Mouse (Mus musculus): ENCODE results near the gene Rnaseh2a. TPM values are rescaled to one million over a fixed set of nuclear protein-coding genes. Genes with fewer than 3 reads are reported as not detected.

Gene Rnaseh2a
- total and polyA plus RNA-seq, 2 experiments from 2014 or later = 42.7 to 52.2 TPM

DNA sequence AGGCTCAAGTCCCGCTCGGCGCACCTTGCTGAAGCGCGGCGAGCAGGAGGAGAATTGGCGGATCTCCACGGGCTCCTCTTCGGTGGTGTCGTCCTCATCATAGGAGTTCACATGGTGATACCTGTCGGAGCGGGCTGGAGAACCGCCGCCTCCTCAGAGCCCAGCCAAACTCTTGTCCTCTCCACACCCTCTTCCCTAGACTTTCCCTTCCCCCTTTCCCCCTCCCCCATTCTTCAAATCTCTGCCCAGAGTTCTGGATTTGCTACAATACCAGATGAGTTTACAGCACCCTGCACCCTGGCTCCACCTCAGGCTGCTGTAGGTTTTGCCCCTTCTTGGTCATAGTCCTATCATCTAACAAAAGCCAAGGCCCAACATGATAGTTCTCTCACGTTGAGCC, 50.9 kb downstream of the Rnaseh2a start:
- Histone ChIP-seq H3K9me3 (ENCODE audit: low read length) (no peaks in the 10 kb centered on the region), H3K9ac (no peak overlapping the region), H3K36me3 (ENCODE audit: insufficient read depth) (peaks cover 88% of the 10 kb centered on the region), H3K4me1 (ENCODE audit: insufficient read depth) (no peaks in the 10 kb centered on the region), H3K27me3 (ENCODE audit: insufficient read depth, low read length) (peaks cover 4% of the 10 kb centered on the region; the same call in 1 of the 2 replicates), H3K4me3 (ENCODE audit: low read depth, low read length) (no peak overlapping the region), H3K27ac (ENCODE audit: low read depth, low read length) (no peak overlapping the region), H3K4me2 (ENCODE audit: low read depth) (no peak overlapping the region)
- DNase-seq (no peak), ATAC-seq (no peak)
- WGBS = 95% methylated on average over 15 of the region's 15 CpGs
- TF ChIP-seq CTCF (IDR thresholded peaks at IDR 0.05; ENCODE audit: low read depth) = no peak

- Histone ChIP-seq H3K9me3 (ENCODE audit: low read length) (no peaks in the 10 kb centered on the region), H3K4me3 (ENCODE audit: low read depth, low read length) (no peak overlapping the region), H3K4me1 (ENCODE audit: insufficient read depth) (no peaks in the 10 kb centered on the region), H3K27me3 (ENCODE audit: insufficient read depth, low read length) (peaks cover 4% of the 10 kb centered on the region; the same call in 1 of the 2 replicates), H3K36me3 (ENCODE audit: insufficient read depth) (peaks cover 89% of the 10 kb centered on the region), H3K4me2 (ENCODE audit: low read depth) (no peak overlapping the region), H3K9ac (no peak overlapping the region), H3K27ac (ENCODE audit: low read depth, low read length) (no peak overlapping the region)
- ATAC-seq (no peak), DNase-seq (no peak)
- TF ChIP-seq CTCF (IDR thresholded peaks at IDR 0.05; ENCODE audit: low read depth) = no peak
- WGBS = 47% methylated on average over 20 of the region's 20 CpGs
These were observed 51.8 kb downstream of the Rnaseh2a start for GRCm38 (mm10) chr8:84917781-84918180.

GRCm38 (mm10) chr8:84915269-84915668, 54.3 kb downstream of the Rnaseh2a start:
- H3K4me2 ChIP-seq (ENCODE audit: low read depth) = no peak overlapping the region
- H3K27ac ChIP-seq (ENCODE audit: low read depth, low read length) = no peak overlapping the region
- peaks cover 86% of the 10 kb centered on the region for H3K36me3 ChIP-seq (ENCODE audit: insufficient read depth)
- no peak overlapping the region for H3K9ac ChIP-seq
- no peak overlapping the region for H3K4me3 ChIP-seq (ENCODE audit: low read depth, low read length)
- peaks cover 4% of the 10 kb centered on the region; the same call in 1 of the 2 replicates for H3K27me3 ChIP-seq (ENCODE audit: insufficient read depth, low read length)
- no peak for TF ChIP-seq CTCF (IDR thresholded peaks at IDR 0.05; ENCODE audit: low read depth)
- H3K4me1 ChIP-seq (ENCODE audit: insufficient read depth) = no peaks in the 10 kb centered on the region
- H3K9me3 ChIP-seq (ENCODE audit: low read length) = no peaks in the 10 kb centered on the region
- WGBS = 88% methylated on average over 8 of the region's 8 CpGs
- DNase-seq = no peak
- ATAC-seq = no peak

- no peaks in the 10 kb centered on the region for H3K9me3 ChIP-seq (ENCODE audit: low read length)
- WGBS = 34% methylated on average over 4 of the region's 4 CpGs
- peaks cover 4% of the 10 kb centered on the region for H3K27me3 ChIP-seq (ENCODE audit: insufficient read depth, low read length)
- no peak overlapping the region for H3K9ac ChIP-seq
- peak; percentile 63 for TF ChIP-seq CTCF (IDR thresholded peaks at IDR 0.05; ENCODE audit: low read depth)
- H3K27ac ChIP-seq (ENCODE audit: low read depth, low read length) = no peak overlapping the region
- H3K4me2 ChIP-seq (ENCODE audit: low read depth) = no peak overlapping the region
- DNase-seq (peak; percentile 73), ATAC-seq (peak; percentile 56; the same call in 1 of the 2 replicates)
- no peak overlapping the region for H3K4me3 ChIP-seq (ENCODE audit: low read depth, low read length)
- peaks cover 78% of the 10 kb centered on the region for H3K36me3 ChIP-seq (ENCODE audit: insufficient read depth)
- H3K4me1 ChIP-seq (ENCODE audit: insufficient read depth) = no peaks in the 10 kb centered on the region
These were observed 55.6 kb downstream of the Rnaseh2a start for GRCm38 (mm10) chr8:84913960-84914359.

DNA sequence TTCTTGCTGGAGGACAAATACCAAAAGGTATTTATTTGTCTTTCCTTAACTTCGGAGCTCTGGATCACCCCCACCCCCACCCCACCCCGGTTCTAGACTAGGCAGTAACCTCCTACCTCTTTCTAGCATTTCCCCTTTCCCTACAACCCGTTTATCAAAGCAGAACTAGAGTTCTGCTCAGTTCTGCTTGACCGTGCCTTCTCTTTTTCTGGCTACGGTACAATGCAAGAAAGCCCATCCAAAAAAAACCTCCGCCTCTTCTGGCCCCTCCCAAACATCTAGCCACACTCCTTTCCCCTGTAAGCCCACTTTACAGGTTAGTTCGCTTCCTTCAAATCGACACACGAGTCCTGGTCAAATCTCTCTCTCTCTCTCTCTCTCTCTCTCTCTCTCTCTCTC, 56.1 kb downstream of the Rnaseh2a start:
- H3K27me3 ChIP-seq (ENCODE audit: insufficient read depth, low read length) = peaks cover 4% of the 10 kb centered on the region
- H3K27ac ChIP-seq (ENCODE audit: low read depth, low read length) = no peak overlapping the region
- no peaks in the 10 kb centered on the region for H3K9me3 ChIP-seq (ENCODE audit: low read length)
- peaks cover 73% of the 10 kb centered on the region for H3K36me3 ChIP-seq (ENCODE audit: insufficient read depth)
- no peak overlapping the region for H3K9ac ChIP-seq
- H3K4me1 ChIP-seq (ENCODE audit: insufficient read depth) = no peaks in the 10 kb centered on the region
- DNase-seq (no peak), ATAC-seq (no peak)
- no peak for TF ChIP-seq CTCF (IDR thresholded peaks at IDR 0.05; ENCODE audit: low read depth)
- peak overlapping the region; percentile 5; the same call in 1 of the 2 replicates for H3K4me3 ChIP-seq (ENCODE audit: low read depth, low read length)
- H3K4me2 ChIP-seq (ENCODE audit: low read depth) = peak overlapping the region; percentile 34
- WGBS = 16% methylated on average over 9 of the region's 9 CpGs

- TF ChIP-seq CTCF (IDR thresholded peaks at IDR 0.05; ENCODE audit: low read depth) = no peak
- H3K27me3 ChIP-seq (ENCODE audit: insufficient read depth, low read length) = peaks cover 4% of the 10 kb centered on the region
These were observed 56.6 kb downstream of the Rnaseh2a start for GRCm38 (mm10) chr8:84912895-84913501.

DNA sequence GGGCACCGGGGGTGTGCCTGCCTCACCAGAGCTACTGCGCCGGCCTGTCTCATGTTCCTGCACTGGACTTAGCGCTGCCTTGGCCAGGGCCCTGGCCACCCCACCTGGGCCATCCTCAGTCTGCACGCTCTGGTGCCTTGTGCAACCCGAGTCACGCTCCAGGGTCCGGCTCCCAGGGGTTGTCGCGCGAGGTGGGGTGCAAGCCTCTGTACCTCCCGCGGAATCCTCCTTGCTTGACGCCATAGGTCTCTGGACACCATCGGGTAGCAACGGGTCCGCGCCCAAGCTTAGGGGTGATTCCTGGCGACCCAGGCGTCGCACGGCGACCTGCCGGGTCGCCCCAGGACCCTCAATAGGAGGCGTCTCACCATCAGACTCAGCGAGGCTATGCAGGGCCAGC, 57.2 kb downstream of the Rnaseh2a start:
- Histone ChIP-seq H3K9me3 (ENCODE audit: low read length) (no peaks in the 10 kb centered on the region), H3K27ac (ENCODE audit: low read depth, low read length) (no peak overlapping the region), H3K9ac (no peak overlapping the region), H3K27me3 (ENCODE audit: insufficient read depth, low read length) (peaks cover 4% of the 10 kb centered on the region), H3K4me1 (ENCODE audit: insufficient read depth) (no peaks in the 10 kb centered on the region), H3K4me3 (ENCODE audit: low read depth, low read length) (no peak overlapping the region), H3K4me2 (ENCODE audit: low read depth) (no peak overlapping the region), H3K36me3 (ENCODE audit: insufficient read depth) (peaks cover 62% of the 10 kb centered on the region)
- ATAC-seq = no peak
- WGBS = 36% methylated on average over 27 of the region's 27 CpGs
- no peak for DNase-seq
- TF ChIP-seq CTCF (IDR thresholded peaks at IDR 0.05; ENCODE audit: low read depth) = no peak

More at GRCm38 (mm10) chr8:84912895-84913501, 56.6 kb downstream of the Rnaseh2a start:
- DNase-seq (peak; percentile 66), ATAC-seq (no peak)
- Histone ChIP-seq H3K4me1 (ENCODE audit: insufficient read depth) (no peaks in the 10 kb centered on the region), H3K9me3 (ENCODE audit: low read length) (no peaks in the 10 kb centered on the region), H3K36me3 (ENCODE audit: insufficient read depth) (peaks cover 68% of the 10 kb centered on the region), H3K27ac (ENCODE audit: low read depth, low read length) (no peak overlapping the region), H3K4me3 (ENCODE audit: low read depth, low read length) (peak overlapping the region; percentile 5), H3K9ac (no peak overlapping the region), H3K4me2 (ENCODE audit: low read depth) (peak overlapping the region; percentile 34)
- WGBS = 7% methylated on average over 55 of the region's 55 CpGs

All from forebrain, postnatal 0 days (tissue).